Mouse (Mus musculus) liver, adult 2 months (tissue): ENCODE data around the gene Gucy2g. TPM values are rescaled to one million over a fixed set of nuclear protein-coding genes. Genes with fewer than 3 reads are reported as not detected.

Experiments used
- DNase-seq: peaks from one replicate; pipeline ENCODE4 v3.0.0-alpha.2; 2011; ENCODE audit warnings: low read depth, low spot score; ENCODE audit errors: extremely low read depth
- H3K27ac ChIP-seq: fragments of 200-500 bp; replicated peaks from 2 replicates; pipeline ENCODE4 v1.5.1; 2012; ENCODE audit warnings: low read depth, mild to moderate bottlenecking, control low read depth, inconsistent platforms, low read length; ENCODE audit not compliant: insufficient read depth
- H3K27me3 ChIP-seq: fragments of 200-500 bp; 2 replicates; pipeline ENCODE4 v1.6.1; 2012; ENCODE audit warnings: mild to moderate bottlenecking, moderate library complexity, low read length, inconsistent platforms; ENCODE audit not compliant: control insufficient read depth, insufficient read depth
- H3K36me3 ChIP-seq: fragments of 200-500 bp; 2 replicates; pipeline ENCODE4 v1.6.1; 2012; ENCODE audit warnings: low read length, inconsistent platforms; ENCODE audit not compliant: control insufficient read depth, insufficient read depth
- H3K4me1 ChIP-seq: fragments of 200-500 bp; 2 replicates; pipeline ENCODE4 v1.6.1; 2011; ENCODE audit warnings: low read length; ENCODE audit not compliant: control insufficient read depth, insufficient read depth
- H3K4me3 ChIP-seq: fragments of 200-500 bp; 2 replicates; pipeline ENCODE4 v1.5.1; 2011; ENCODE audit warnings: low read depth, mild to moderate bottlenecking, control low read depth, low read length, moderate library complexity; ENCODE audit not compliant: insufficient read depth
- H3K79me2 ChIP-seq: fragments of 200-500 bp; 2 replicates; pipeline ENCODE4 v1.6.1; 2012; ENCODE audit warnings: inconsistent platforms, mild to moderate bottlenecking, low read length, moderate library complexity; ENCODE audit not compliant: control insufficient read depth, insufficient read depth
- H3K9ac ChIP-seq: fragments of 200-500 bp; 2 replicates; pipeline ENCODE4 v1.6.1; 2012; ENCODE audit warnings: low read depth, mild to moderate bottlenecking, control low read depth, inconsistent platforms, low read length
- CTCF ChIP-seq: fragments of 200-500 bp; IDR thresholded peaks from 2 replicates; pipeline ENCODE4 v1.5.1; 2011; ENCODE audit warnings: low read depth, low read length, control low read depth
- POLR2A ChIP-seq: fragments of 200-500 bp; IDR thresholded peaks from 2 replicates; pipeline ENCODE4 v1.6.1; 2011; ENCODE audit warnings: low read length, control low read depth; ENCODE audit not compliant: insufficient read depth; ENCODE audit errors: extremely low read depth
- WGBS: fragments of 180-500 bp; shearing (Covaris S2); methylation state at CpG from one replicate; pipeline ENCODE4 v1.1.7; 2018; 5-methylcytosine and 5-hydroxymethylcytosine counted together
- polyA plus RNA-seq: library from polyadenylated mRNA; depleted of rRNA; stranded (reverse); fragments of >200 nt; gene quantifications from 2 replicates; pipeline ENCODE4 v1.2.3, GENCODE M21; 2012
- total RNA-seq: library from RNA; depleted of rRNA; stranded (reverse); fragments of >200 nt; gene quantifications from 2 replicates; pipeline ENCODE4 v1.2.3, GENCODE M21; 2014

Gucy2g gene
- total and polyA plus RNA-seq, 2 experiments = 0.04 TPM; not detected in 1

DNA sequence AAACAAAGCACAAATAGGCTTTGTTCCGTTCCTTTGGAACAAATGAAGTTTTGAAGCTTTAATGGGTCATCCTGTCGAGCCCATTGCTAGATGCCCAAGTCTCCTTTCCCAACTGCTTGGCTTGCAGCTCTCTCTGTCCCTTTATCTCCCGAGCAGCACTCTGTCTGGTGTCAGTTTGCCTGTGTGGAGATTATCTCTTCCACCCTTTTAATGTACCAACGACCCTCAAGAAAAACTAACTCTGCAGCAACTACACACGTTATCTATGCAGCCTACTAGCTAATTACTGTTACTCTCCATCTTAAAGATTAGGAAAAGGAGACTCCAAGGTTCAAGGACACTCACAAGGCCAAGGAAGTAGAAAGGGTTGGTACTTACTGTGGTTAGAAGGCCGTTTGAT lies 32.3 kb upstream of the Gucy2g start:
- Histone ChIP-seq H3K9ac (no peak overlapping the region), H3K4me1 (peaks cover 11% of the 10 kb centered on the region), H3K36me3 (peaks cover 60% of the 10 kb centered on the region), H3K79me2 (peaks cover 3% of the 10 kb centered on the region; the same call in 1 of the 2 replicates), H3K4me3 (no peak overlapping the region), H3K27ac (no peak overlapping the region), H3K27me3 (no peaks in the 10 kb centered on the region)
- TF ChIP-seq CTCF = no peak
- no peak for TF ChIP-seq POLR2A
- WGBS = 73% methylated on average over 6 of the region's 6 CpGs
- no peak for DNase-seq

GRCm38 (mm10) chr19:55271448-55271847 lies 30.4 kb upstream of the Gucy2g start:
- Histone ChIP-seq H3K36me3 (peaks cover 48% of the 10 kb centered on the region), H3K27me3 (no peaks in the 10 kb centered on the region), H3K79me2 (peaks cover 8% of the 10 kb centered on the region), H3K9ac (no peak overlapping the region), H3K4me3 (no peak overlapping the region), H3K27ac (no peak overlapping the region), H3K4me1 (peaks cover 21% of the 10 kb centered on the region)
- WGBS = 90% methylated on average over 3 of the region's 3 CpGs
- no peak for DNase-seq
- TF ChIP-seq POLR2A (no peak), CTCF (no peak)

GRCm38 (mm10) chr19:55269051-55269450 lies 28.0 kb upstream of the Gucy2g start:
- WGBS = 88% methylated on average over 5 of the region's 5 CpGs
- Histone ChIP-seq H3K4me3 (no peak overlapping the region), H3K27ac (no peak overlapping the region), H3K36me3 (peaks cover 44% of the 10 kb centered on the region), H3K79me2 (peaks cover 22% of the 10 kb centered on the region), H3K9ac (no peak overlapping the region), H3K27me3 (no peaks in the 10 kb centered on the region), H3K4me1 (peaks cover 25% of the 10 kb centered on the region)
- DNase-seq = no peak
- no peak for TF ChIP-seq CTCF

DNA sequence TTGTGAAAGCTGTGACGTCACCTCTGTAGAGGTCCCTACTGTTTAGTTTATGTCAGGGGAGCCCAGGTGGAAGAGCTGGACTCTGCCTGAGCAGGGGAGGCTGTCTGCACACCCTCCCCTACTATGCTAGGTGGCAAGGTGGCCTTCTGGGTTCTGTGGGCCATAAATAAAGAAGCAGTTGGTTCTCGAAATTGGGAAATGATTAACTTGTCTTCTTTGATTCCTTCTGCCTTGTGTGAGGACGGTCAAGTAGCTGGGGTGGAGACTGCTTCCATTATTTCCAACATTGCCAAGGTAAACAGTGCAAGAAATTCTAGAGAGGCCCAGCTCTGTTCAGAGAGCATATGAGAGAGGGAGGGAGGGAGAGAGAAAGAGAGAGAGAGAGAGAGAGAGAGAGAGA lies 27.1 kb upstream of the Gucy2g start:
- no peak overlapping the region; the same call in 1 of the 2 replicates for H3K27ac ChIP-seq
- TF ChIP-seq POLR2A = no peak
- TF ChIP-seq CTCF = no peak

GRCm38 (mm10) chr19:55266786-55267185 lies 25.8 kb upstream of the Gucy2g start:
- H3K9ac ChIP-seq = no peak overlapping the region
- H3K27me3 ChIP-seq = no peaks in the 10 kb centered on the region
- peaks cover 32% of the 10 kb centered on the region for H3K79me2 ChIP-seq
- peak; percentile 94 for DNase-seq
- H3K36me3 ChIP-seq = peaks cover 27% of the 10 kb centered on the region
- peak overlapping the region; percentile 61 for H3K27ac ChIP-seq
- H3K4me3 ChIP-seq = no peak overlapping the region
- TF ChIP-seq POLR2A = no peak
- TF ChIP-seq CTCF = no peak
- H3K4me1 ChIP-seq = peaks cover 25% of the 10 kb centered on the region
- WGBS = 22% methylated on average over 3 of the region's 3 CpGs

More for the DNA sequence above, 27.1 kb upstream of the Gucy2g start:
- no peak overlapping the region for H3K9ac ChIP-seq
- peak; percentile 70 for DNase-seq
- peaks cover 37% of the 10 kb centered on the region for H3K36me3 ChIP-seq
- H3K27me3 ChIP-seq = no peaks in the 10 kb centered on the region
- H3K4me1 ChIP-seq = peaks cover 25% of the 10 kb centered on the region
- 26% methylated on average over 3 of the region's 3 CpGs for WGBS
- H3K79me2 ChIP-seq = peaks cover 26% of the 10 kb centered on the region
- H3K4me3 ChIP-seq = no peak overlapping the region

DNA sequence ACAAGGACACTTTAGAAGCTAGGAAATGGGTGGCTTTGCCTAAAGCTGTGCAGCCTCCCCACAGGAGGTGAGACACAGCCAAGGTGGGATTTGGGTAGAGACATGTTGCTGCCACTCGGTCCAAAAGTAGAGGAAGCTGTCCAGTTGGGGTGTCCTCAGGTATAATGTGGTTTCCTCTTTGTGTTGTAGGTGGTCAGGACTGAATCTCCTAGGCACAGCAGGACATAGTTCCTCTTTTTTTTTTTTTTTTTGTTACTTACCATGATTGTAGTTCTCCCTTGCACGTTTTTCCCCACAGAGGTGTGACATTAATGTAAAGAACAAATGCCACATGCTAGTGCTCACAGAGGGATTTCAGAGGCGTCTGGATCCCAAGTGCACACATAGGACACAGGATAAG lies 24.2 kb upstream of the Gucy2g start:
- no peak for TF ChIP-seq CTCF
- no peak for TF ChIP-seq POLR2A
- DNase-seq = no peak
- no peak overlapping the region for H3K4me3 ChIP-seq
- H3K27ac ChIP-seq = no peak overlapping the region
- no peaks in the 10 kb centered on the region for H3K27me3 ChIP-seq
- peaks cover 42% of the 10 kb centered on the region for H3K79me2 ChIP-seq
- no peak overlapping the region for H3K9ac ChIP-seq
- H3K36me3 ChIP-seq = peaks cover 18% of the 10 kb centered on the region
- H3K4me1 ChIP-seq = peaks cover 31% of the 10 kb centered on the region
- WGBS = 81% methylated on average over 3 of the region's 3 CpGs
